Mouse (Mus musculus): ENCODE data around the gene Elf2. TPM values are rescaled to one million over a fixed set of nuclear protein-coding genes. Genes with fewer than 3 reads are reported as not detected.

Gene Elf2
- total and polyA plus RNA-seq, 3 experiments, result 31.2 to 41.2 (median 32.2) TPM

DNA sequence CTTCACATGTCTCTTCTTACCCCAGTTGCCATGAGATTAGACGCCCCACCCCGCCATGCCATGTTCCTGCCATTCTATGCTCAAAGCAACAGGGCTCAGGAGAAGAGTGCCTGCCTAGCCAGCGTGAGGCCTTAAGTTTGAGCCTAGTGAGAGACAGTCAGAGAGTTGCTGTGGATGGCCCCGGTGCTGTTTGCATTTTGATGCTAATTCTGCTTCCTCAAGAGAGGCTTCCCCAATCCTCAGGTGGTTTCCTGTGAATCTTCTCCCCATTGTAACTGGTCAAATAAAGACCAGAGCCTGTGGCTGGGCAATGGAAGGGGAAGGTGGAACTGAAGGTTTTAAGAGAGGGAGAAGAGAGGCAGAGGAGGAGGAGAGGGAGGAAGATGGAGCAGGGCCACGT, 131.8 kb downstream of the Elf2 start:
- in situ Hi-C loops (cut with MboI; ENCODE audit: low pct_ligation_motif_present, low pct_unique_long_range_greater_than_20kb, low sequenced_read_pairs) (loop anchor here (25.0 kb wide), 1 partner anchor 771 kb away; the partner anchor contains the start of gene Slc7a11), dilution Hi-C loops (cut with MboI; ENCODE audit: extremely low pct_ligation_motif_present, extremely low pct_unique_long_range_greater_than_20kb, low sequenced_read_pairs) (no loop called here)
- Histone ChIP-seq H3K9me3 (replicated peaks; ENCODE audit: low read length) (no peaks in the 10 kb centered on the region), H3K4me1 (ENCODE audit: control insufficient read depth in 1 of 2, insufficient read depth in 2 of 2) (peaks cover 0 to 16% of the 10 kb centered on the region in 2 experiments; a peak in 2 of 4 replicates), H3K27ac (ENCODE audit: insufficient read depth, low read depth) (no peak overlapping the region), H3K9ac (ENCODE audit: insufficient read depth, low read depth) (no peak overlapping the region), H3K36me3 (replicated peaks in 1 of 2; ENCODE audit: control insufficient read depth in 1 of 2, insufficient read depth in 1 of 2, low read length in 1 of 2) (peaks cover 0 to 39% of the 10 kb centered on the region in 2 experiments), H3K79me2 (replicated peaks; ENCODE audit: control insufficient read depth, extremely low read depth, insufficient read depth, poor library complexity, severe bottlenecking) (no peaks in the 10 kb centered on the region), H3K4me3 (replicated peaks in 1 of 3; ENCODE audit: low read depth in 2 of 3, low read length in 2 of 3, poor library complexity in 1 of 3) (no peak overlapping the region), H3K4me2 (ENCODE audit: insufficient read depth, low read depth, poor library complexity, severe bottlenecking) (no peak overlapping the region), H3K27me3 (replicated peaks) (no peaks in the 10 kb centered on the region)
- no peak for DNase-seq (ENCODE audit: extremely low read depth)
- TF ChIP-seq ZKSCAN1 (IDR thresholded peaks at IDR 0.05; ENCODE audit: borderline replicate concordance, low read depth, low read length) (no peak), ELF1 (IDR thresholded peaks at IDR 0.05; ENCODE audit: low read depth, low read length) (no peak), MEF2A (IDR thresholded peaks at IDR 0.05; ENCODE audit: borderline replicate concordance, low read depth, low read length) (no peak), SMC3 (IDR thresholded peaks at IDR 0.05; ENCODE audit: low read depth, low read length) (no peak), JUN (IDR thresholded peaks at IDR 0.05; ENCODE audit: insufficient read depth, low read depth, low read length) (no peak), EP300 (IDR thresholded peaks at IDR 0.05; ENCODE audit: low read length) (no peak), NELFE (IDR thresholded peaks at IDR 0.05; ENCODE audit: low read depth, low read length) (no peak), USF2 (conservative IDR thresholded peaks at IDR 0.05; ENCODE audit: low read depth, low read length) (no peak), GABPA (IDR thresholded peaks at IDR 0.05; ENCODE audit: insufficient replicate concordance, low read depth, low read length) (no peak), CHD2 (IDR thresholded peaks at IDR 0.05; ENCODE audit: low read length) (no peak), RAD21 (IDR thresholded peaks at IDR 0.05; ENCODE audit: low read depth, low read length) (no peak)

DNA sequence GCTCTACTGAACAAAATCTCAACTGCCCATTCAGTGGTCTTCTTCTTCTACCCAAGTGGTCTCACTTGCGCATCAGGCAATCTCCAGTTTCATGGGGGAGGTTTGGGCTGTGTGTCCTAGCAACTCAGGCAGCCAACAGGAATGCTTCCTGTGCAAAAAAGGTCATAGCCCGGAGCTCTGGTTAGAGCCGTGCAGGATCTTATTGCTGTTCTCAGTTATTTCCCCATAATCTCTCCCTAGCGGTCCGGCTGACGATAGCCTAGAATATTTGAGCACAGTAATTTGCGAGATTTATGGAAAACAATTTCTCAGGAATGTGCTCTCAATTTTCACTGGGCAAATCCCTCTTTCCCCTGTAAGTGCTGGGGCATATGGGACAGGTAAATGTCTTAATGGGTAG, 133.9 kb downstream of the Elf2 start:
- in situ Hi-C loops (cut with MboI; ENCODE audit: low pct_ligation_motif_present, low pct_unique_long_range_greater_than_20kb, low sequenced_read_pairs), result loop anchor here (25.0 kb wide), 1 partner anchor 769 kb away; the partner anchor contains the start of gene Slc7a11
- H3K27ac ChIP-seq (ENCODE audit: insufficient read depth, low read depth), result no peak overlapping the region
- H3K79me2 ChIP-seq (replicated peaks; ENCODE audit: control insufficient read depth, extremely low read depth, insufficient read depth, poor library complexity, severe bottlenecking), result no peaks in the 10 kb centered on the region
- H3K4me1 ChIP-seq (ENCODE audit: control insufficient read depth in 1 of 2, insufficient read depth in 2 of 2), result peaks cover 0 to 21% of the 10 kb centered on the region in 2 experiments; a peak in 3 of 4 replicates
- no peaks in the 10 kb centered on the region for H3K27me3 ChIP-seq (replicated peaks)
- H3K36me3 ChIP-seq (replicated peaks in 1 of 2; ENCODE audit: control insufficient read depth in 1 of 2, insufficient read depth in 1 of 2, low read length in 1 of 2), result peaks cover 0 to 59% of the 10 kb centered on the region in 2 experiments
- no peak overlapping the region for H3K4me2 ChIP-seq (ENCODE audit: insufficient read depth, low read depth, poor library complexity, severe bottlenecking)
- H3K9me3 ChIP-seq (replicated peaks; ENCODE audit: low read length), result no peaks in the 10 kb centered on the region
- H3K9ac ChIP-seq (ENCODE audit: insufficient read depth, low read depth), result no peak overlapping the region
- no peak for TF ChIP-seq SIN3A (IDR thresholded peaks at IDR 0.05; ENCODE audit: low read length)
- no peak for DNase-seq (ENCODE audit: extremely low read depth)
- no peak overlapping the region for H3K4me3 ChIP-seq (replicated peaks in 1 of 3; ENCODE audit: low read depth in 2 of 3, low read length in 2 of 3, poor library complexity in 1 of 3)
- dilution Hi-C loops (cut with MboI; ENCODE audit: extremely low pct_ligation_motif_present, extremely low pct_unique_long_range_greater_than_20kb, low sequenced_read_pairs), result no loop called here

DNA sequence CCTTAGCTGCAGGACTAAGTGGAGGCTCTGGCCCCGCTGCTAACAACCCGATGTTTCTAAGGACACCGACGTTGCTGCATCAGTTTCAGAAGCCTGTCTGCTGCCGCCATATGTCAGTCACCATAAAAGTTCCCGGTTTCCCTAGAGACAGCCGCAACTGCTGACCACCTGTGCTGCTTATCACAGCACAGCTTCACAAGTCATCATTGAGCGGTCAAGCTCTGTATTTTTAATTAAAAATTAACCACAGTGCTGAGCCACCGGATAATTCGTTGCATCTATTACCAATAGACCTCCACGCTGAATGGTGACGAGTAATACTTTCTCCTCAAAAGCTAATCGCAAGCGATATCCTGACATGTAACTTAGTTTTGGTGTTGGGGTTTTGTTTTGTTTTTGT, 135.6 kb downstream of the Elf2 start:
- TF ChIP-seq ZC3H11A (IDR thresholded peaks at IDR 0.05; ENCODE audit: low read depth, low read length), result no peak
- no peak for TF ChIP-seq CHD2 (IDR thresholded peaks at IDR 0.05; ENCODE audit: low read length)
- no peak for TF ChIP-seq NELFE (IDR thresholded peaks at IDR 0.05; ENCODE audit: low read depth, low read length)
- no peak for TF ChIP-seq GABPA (IDR thresholded peaks at IDR 0.05; ENCODE audit: insufficient replicate concordance, low read depth, low read length)
- no peak for TF ChIP-seq POLR2AphosphoS2 (IDR thresholded peaks at IDR 0.05; ENCODE audit: low read depth, low read length)
- TF ChIP-seq CHD1 (IDR thresholded peaks at IDR 0.05; ENCODE audit: low read depth, low read length), result no peak
- TF ChIP-seq MYC (IDR thresholded peaks at IDR 0.05; ENCODE audit: low read depth, low read length), result no peak
- no peak for TF ChIP-seq MAFK (IDR thresholded peaks at IDR 0.05; ENCODE audit: insufficient replicate concordance, low read length)
- TF ChIP-seq ZMIZ1 (IDR thresholded peaks at IDR 0.05; ENCODE audit: low read depth, low read length), result no peak
- TF ChIP-seq CTCF (conservative IDR thresholded peaks at IDR 0.05 in 1 of 2, IDR thresholded peaks at IDR 0.05 in 1 of 2; ENCODE audit: low read depth in 2 of 2, low read length in 2 of 2), result no peak
- no peak for TF ChIP-seq KAT2A (IDR thresholded peaks at IDR 0.05; ENCODE audit: insufficient replicate concordance, low read length)
- no peak for TF ChIP-seq RCOR1 (conservative IDR thresholded peaks at IDR 0.05; ENCODE audit: low read depth, low read length)
- TF ChIP-seq SMC3 (IDR thresholded peaks at IDR 0.05; ENCODE audit: low read depth, low read length), result no peak
- in situ Hi-C loops (cut with MboI; ENCODE audit: low pct_ligation_motif_present, low pct_unique_long_range_greater_than_20kb, low sequenced_read_pairs) (loop anchor here (25.0 kb wide), 1 partner anchor 768 kb away; the partner anchor contains the start of gene Slc7a11), dilution Hi-C loops (cut with MboI; ENCODE audit: extremely low pct_ligation_motif_present, extremely low pct_unique_long_range_greater_than_20kb, low sequenced_read_pairs) (no loop called here)
- Histone ChIP-seq H3K4me1 (ENCODE audit: control insufficient read depth in 1 of 2, insufficient read depth in 2 of 2) (peaks cover 0 to 26% of the 10 kb centered on the region in 2 experiments; a peak in 3 of 4 replicates), H3K9me3 (replicated peaks; ENCODE audit: low read length) (peaks cover 4% of the 10 kb centered on the region), H3K4me2 (ENCODE audit: insufficient read depth, low read depth, poor library complexity, severe bottlenecking) (no peak overlapping the region), H3K9ac (ENCODE audit: insufficient read depth, low read depth) (no peak overlapping the region), H3K36me3 (replicated peaks in 1 of 2; ENCODE audit: control insufficient read depth in 1 of 2, insufficient read depth in 1 of 2, low read length in 1 of 2) (peaks cover 0 to 68% of the 10 kb centered on the region in 2 experiments), H3K4me3 (replicated peaks in 1 of 3; ENCODE audit: low read depth in 2 of 3, low read length in 2 of 3, poor library complexity in 1 of 3) (no peak overlapping the region), H3K27ac (ENCODE audit: insufficient read depth, low read depth) (no peak overlapping the region), H3K79me2 (replicated peaks; ENCODE audit: control insufficient read depth, extremely low read depth, insufficient read depth, poor library complexity, severe bottlenecking) (no peaks in the 10 kb centered on the region), H3K27me3 (replicated peaks) (no peaks in the 10 kb centered on the region)
- DNase-seq (ENCODE audit: extremely low read depth), result no peak
